Mouse (Mus musculus) CH12.LX (cell line): ENCODE measurements around the gene Idh2. TPM values are rescaled to one million over a fixed set of nuclear protein-coding genes. Genes with fewer than 3 reads are reported as not detected.

Experiments
- DNase-seq: peaks from one replicate; pipeline ENCODE4 v3.0.0-alpha.2; 2013; ENCODE audit errors: extremely low read depth
- H3K27ac ChIP-seq: 2 replicates; pipeline ENCODE4 v1.5.1; 2012; ENCODE audit warnings: low read depth, mild to moderate bottlenecking, control low read depth, moderate library complexity; ENCODE audit not compliant: insufficient read depth
- H3K27me3 ChIP-seq: replicated peaks from 2 replicates; pipeline ENCODE3; 2012; ENCODE audit warnings: inconsistent platforms
- H3K36me3 ChIP-seq, 2 experiments: replicated peaks in 1 of 2; 2 replicates each; pipeline versions ENCODE3 to v1.6.1; 2012; ENCODE audit warnings: inconsistent platforms in 1 of 2, low read length in 1 of 2, mild to moderate bottlenecking in 1 of 2, mixed read lengths in 1 of 2, moderate library complexity in 1 of 2; ENCODE audit not compliant: control insufficient read depth in 1 of 2, insufficient read depth in 1 of 2
- H3K4me1 ChIP-seq, 2 experiments: 2 replicates each; pipeline ENCODE4 v1.6.1; 2012; ENCODE audit warnings: inconsistent platforms in 1 of 2, moderate library complexity in 1 of 2; ENCODE audit not compliant: insufficient read depth in 2 of 2, control insufficient read depth in 1 of 2
- H3K4me2 ChIP-seq: 2 replicates; pipeline ENCODE4 v1.6.1; 2012; ENCODE audit warnings: low read depth, mild to moderate bottlenecking, control low read depth; ENCODE audit not compliant: poor library complexity, insufficient read depth, severe bottlenecking
- H3K4me3 ChIP-seq, 3 experiments: fragments of 150-350 bp in 1 of 3; sonication (generic) in 1 of 3; replicated peaks in 1 of 3; 2 replicates each; pipeline versions ENCODE3 to v1.5.1; 2011 to 2012; ENCODE audit warnings: low read depth in 2 of 3, low read length in 2 of 3, mild to moderate bottlenecking in 2 of 3, moderate library complexity in 2 of 3, control low read depth in 1 of 3, improper control_type of control experiment in 1 of 3, inconsistent platforms in 1 of 3, mixed read lengths in 1 of 3; ENCODE audit not compliant: poor library complexity in 1 of 3
- H3K79me2 ChIP-seq: replicated peaks from 2 replicates; pipeline ENCODE4 v1.6.1; 2012; ENCODE audit warnings: mild to moderate bottlenecking, moderate library complexity; ENCODE audit not compliant: control insufficient read depth, poor library complexity, insufficient read depth, severe bottlenecking; ENCODE audit errors: extremely low read depth
- H3K9ac ChIP-seq: 2 replicates; pipeline ENCODE4 v1.6.1; 2012; ENCODE audit warnings: low read depth, mild to moderate bottlenecking, control low read depth, moderate library complexity; ENCODE audit not compliant: insufficient read depth
- H3K9me3 ChIP-seq: replicated peaks from 2 replicates; pipeline ENCODE3; 2012; ENCODE audit warnings: low read length, inconsistent platforms, mixed read lengths
- CHD1 ChIP-seq: IDR thresholded peaks from 2 replicates; pipeline ENCODE4 v1.6.1; 2012; ENCODE audit warnings: low read depth, low read length, improper control_type of control experiment, inconsistent platforms
- CTCF ChIP-seq, 2 experiments: IDR thresholded peaks in 1 of 2; conservative IDR thresholded peaks in 1 of 2; 2 replicates each; pipeline ENCODE4 v1.5.1; 2011 to 2012; ENCODE audit warnings: low read depth in 2 of 2, low read length in 2 of 2, improper control_type of control experiment in 1 of 2, inconsistent platforms in 1 of 2, mild to moderate bottlenecking in 1 of 2, moderate library complexity in 1 of 2
- E2F4 ChIP-seq: IDR thresholded peaks from 2 replicates; pipeline ENCODE4 v1.6.1; 2011; ENCODE audit warnings: low read depth, low read length, improper control_type of control experiment; ENCODE audit not compliant: insufficient replicate concordance
- HCFC1 ChIP-seq: IDR thresholded peaks from 2 replicates; pipeline ENCODE4 v1.6.1; 2012; ENCODE audit warnings: low read depth, mild to moderate bottlenecking, inconsistent platforms, low read length, improper control_type of control experiment
- IRF4 ChIP-seq: IDR thresholded peaks from 2 replicates; pipeline ENCODE4 v1.6.1; 2014; ENCODE audit warnings: low read depth, mild to moderate bottlenecking, inconsistent platforms, low read length, improper control_type of control experiment
- JUN ChIP-seq: IDR thresholded peaks from 2 replicates; pipeline ENCODE4 v1.6.1; 2011; ENCODE audit warnings: low read depth, mild to moderate bottlenecking, low read length, improper control_type of control experiment, moderate library complexity; ENCODE audit not compliant: insufficient read depth
- JUND ChIP-seq: conservative IDR thresholded peaks from 2 replicates; pipeline ENCODE4 v1.6.1; 2011; ENCODE audit warnings: low read depth, low read length, improper control_type of control experiment
- MAFK ChIP-seq: IDR thresholded peaks from 2 replicates; pipeline ENCODE4 v1.6.1; 2011; ENCODE audit warnings: low read length, improper control_type of control experiment; ENCODE audit not compliant: insufficient replicate concordance
- MAX ChIP-seq: IDR thresholded peaks from 2 replicates; pipeline ENCODE4 v1.6.1; 2011; ENCODE audit warnings: low read length, improper control_type of control experiment
- MAZ ChIP-seq: IDR thresholded peaks from 2 replicates; pipeline ENCODE4 v1.6.1; 2012; ENCODE audit warnings: low read depth, mild to moderate bottlenecking, inconsistent platforms, low read length, improper control_type of control experiment, moderate library complexity
- MEF2A ChIP-seq: IDR thresholded peaks from 2 replicates; pipeline ENCODE4 v1.6.1; 2014; ENCODE audit warnings: low read depth, mild to moderate bottlenecking, inconsistent platforms, low read length, improper control_type of control experiment, borderline replicate concordance
- NRF1 ChIP-seq: IDR thresholded peaks from 2 replicates; pipeline ENCODE4 v1.6.1; 2014; ENCODE audit warnings: low read depth, mild to moderate bottlenecking, inconsistent platforms, low read length, improper control_type of control experiment, moderate library complexity
- PAX5 ChIP-seq: IDR thresholded peaks from 2 replicates; pipeline ENCODE4 v1.6.1; 2012; ENCODE audit warnings: low read length, inconsistent platforms, mixed read lengths
- POLR2AphosphoS2 ChIP-seq: IDR thresholded peaks from 2 replicates; pipeline ENCODE4 v1.6.1; 2011; ENCODE audit warnings: low read depth, low read length, improper control_type of control experiment
- RAD21 ChIP-seq: IDR thresholded peaks from 2 replicates; pipeline ENCODE4 v1.6.1; 2011; ENCODE audit warnings: low read depth, mild to moderate bottlenecking, low read length, improper control_type of control experiment, moderate library complexity
- RCOR1 ChIP-seq: conservative IDR thresholded peaks from 2 replicates; pipeline ENCODE4 v1.6.1; 2012; ENCODE audit warnings: low read depth, mild to moderate bottlenecking, inconsistent platforms, low read length, improper control_type of control experiment
- SIN3A ChIP-seq: IDR thresholded peaks from 2 replicates; pipeline ENCODE4 v1.6.1; 2012; ENCODE audit warnings: low read length, improper control_type of control experiment, inconsistent platforms
- TBP ChIP-seq: conservative IDR thresholded peaks from 2 replicates; pipeline ENCODE4 v1.6.1; 2011; ENCODE audit warnings: low read depth, low read length, improper control_type of control experiment
- TCF12 ChIP-seq: IDR thresholded peaks from 2 replicates; pipeline ENCODE4 v1.6.1; 2014; ENCODE audit warnings: low read depth, mild to moderate bottlenecking, inconsistent platforms, low read length, improper control_type of control experiment
- UBTF ChIP-seq: IDR thresholded peaks from 2 replicates; pipeline ENCODE4 v1.6.1; 2012; ENCODE audit warnings: low read depth, mild to moderate bottlenecking, inconsistent platforms, low read length, improper control_type of control experiment, moderate library complexity
- USF1 ChIP-seq: IDR thresholded peaks from 2 replicates; pipeline ENCODE4 v1.6.1; 2014; ENCODE audit warnings: low read depth, mild to moderate bottlenecking, inconsistent platforms, low read length, improper control_type of control experiment
- USF2 ChIP-seq: conservative IDR thresholded peaks from 2 replicates; pipeline ENCODE4 v1.6.1; 2011; ENCODE audit warnings: low read depth, low read length, improper control_type of control experiment
- ZMIZ1 ChIP-seq: IDR thresholded peaks from 2 replicates; pipeline ENCODE4 v1.6.1; 2012; ENCODE audit warnings: low read depth, mild to moderate bottlenecking, inconsistent platforms, low read length, improper control_type of control experiment
- dilution Hi-C: fragments of 300-500 bp; cut with MboI; formaldehyde crosslinking; loops from 2 replicates; pipeline ENCODE4 v1.14.3; 2020; ENCODE audit warnings: low sequenced_read_pairs; ENCODE audit not compliant: extremely low pct_unique_long_range_greater_than_20kb, extremely low pct_ligation_motif_present
- in situ Hi-C: fragments of 300-500 bp; cut with MboI; formaldehyde crosslinking; loops from 3 replicates; pipeline ENCODE4 v1.14.3; 2019; ENCODE audit warnings: low sequenced_read_pairs, low pct_ligation_motif_present, low pct_unique_long_range_greater_than_20kb, mixed read lengths
- polyA plus RNA-seq: library from polyadenylated mRNA; unstranded; fragments of >175 nt; gene quantifications from 2 replicates; pipeline ENCODE4 v1.2.1, GENCODE M21; 2012; ENCODE audit warnings: low read depth; ENCODE audit not compliant: insufficient read length
- total RNA-seq, 2 experiments: library from RNA; depleted of rRNA; stranded (reverse); fragments of 300-350 nt in 1 of 2; fragments of >200 nt in 1 of 2; gene quantifications; 2 replicates each; pipeline ENCODE4 v1.2.3; 2012 to 2014

The Idh2 gene
- total and polyA plus RNA-seq, 3 experiments: 13.6 to 96.4 (median 21.5) TPM

DNA sequence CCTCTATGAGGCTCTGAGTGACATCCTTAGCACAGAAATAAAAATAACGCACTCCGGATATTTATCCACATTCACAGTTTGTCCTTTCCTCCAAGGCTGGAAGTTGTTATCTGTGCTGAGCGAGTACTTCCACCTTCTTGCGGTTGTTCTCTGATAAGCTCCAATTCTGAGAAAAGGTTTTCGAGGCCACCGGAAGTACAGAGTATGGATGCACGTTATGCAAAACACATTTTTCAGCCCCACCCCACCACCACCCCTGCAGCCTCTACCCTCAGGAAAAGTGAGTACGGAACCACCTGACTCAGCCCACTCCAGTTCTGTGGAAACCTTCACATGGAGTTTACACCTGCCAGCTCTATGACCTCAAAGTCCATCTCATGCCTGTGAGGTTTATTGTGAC lies 30.9 kb upstream of the Idh2 start:
- no peaks in the 10 kb centered on the region for H3K27me3 ChIP-seq
- no peak overlapping the region for H3K9ac ChIP-seq
- H3K4me2 ChIP-seq: no peak overlapping the region
- H3K4me3 ChIP-seq: no peak overlapping the region
- in situ Hi-C loops: loop anchor here (10.0 to 25.0 kb wide), 2 partner anchors 229 to 441 kb away; partner anchors contain the start of gene Man2a2
- H3K9me3 ChIP-seq: no peaks in the 10 kb centered on the region
- H3K4me1 ChIP-seq: peaks cover 11 to 34% of the 10 kb centered on the region in 2 experiments
- no peak for DNase-seq
- no peak for TF ChIP-seq TBP
- TF ChIP-seq POLR2AphosphoS2: no peak
- no peak for TF ChIP-seq ZMIZ1
- no peak for TF ChIP-seq HCFC1
- TF ChIP-seq USF1: no peak
- TF ChIP-seq E2F4: no peak
- no peaks in the 10 kb centered on the region for H3K36me3 ChIP-seq
- H3K79me2 ChIP-seq: no peaks in the 10 kb centered on the region
- dilution Hi-C loops: no loop called here
- H3K27ac ChIP-seq: no peak overlapping the region

DNA sequence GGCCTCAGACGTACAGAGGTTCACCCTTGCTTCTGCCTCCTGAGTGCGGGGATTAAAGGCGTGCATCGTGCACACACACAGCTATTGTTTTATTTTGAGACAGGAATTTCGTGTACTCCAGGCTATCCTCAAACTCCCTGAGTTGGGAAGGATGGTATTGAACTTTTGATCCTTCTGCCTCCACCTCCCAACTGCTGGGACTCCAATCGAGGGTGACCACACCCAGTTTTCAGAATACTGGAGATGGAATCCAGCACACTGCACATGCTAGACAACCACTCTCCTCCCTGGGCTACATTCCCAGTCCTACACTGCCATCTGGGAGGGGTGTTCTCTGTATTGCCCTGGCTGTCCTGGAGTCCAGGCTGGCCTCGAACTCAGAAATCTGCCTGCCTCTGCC lies 29.5 kb upstream of the Idh2 start:
- Histone ChIP-seq H3K36me3 (no peaks in the 10 kb centered on the region), H3K79me2 (no peaks in the 10 kb centered on the region), H3K27me3 (no peaks in the 10 kb centered on the region), H3K4me2 (no peak overlapping the region), H3K27ac (peak overlapping the region; percentile 40; the same call in 1 of the 2 replicates), H3K4me3 (no peak overlapping the region), H3K4me1 (peaks cover 19 to 46% of the 10 kb centered on the region in 2 experiments), H3K9ac (no peak overlapping the region), H3K9me3 (no peaks in the 10 kb centered on the region)
- in situ Hi-C loops (loop anchor here (5.0 to 25.0 kb wide), 3 partner anchors 68 to 443 kb away; partner anchors contain the start of gene Man2a2), dilution Hi-C loops (no loop called here)
- DNase-seq: no peak
- TF ChIP-seq E2F4 (no peak), MAX (no peak), TBP (no peak), IRF4 (no peak), PAX5 (no peak), ZMIZ1 (no peak), MAZ (no peak), RAD21 (no peak), JUN (no peak), MAFK (no peak), USF2 (no peak), CHD1 (no peak), RCOR1 (no peak), TCF12 (no peak), NRF1 (no peak), MEF2A (no peak), UBTF (no peak), CTCF (conservative IDR thresholded peaks at IDR 0.05 in 1 of 2, IDR thresholded peaks at IDR 0.05 in 1 of 2; ENCODE audit: low read depth in 2 of 2, low read length in 2 of 2) (no peak), JUND (no peak), SIN3A (no peak)
